Mouse (Mus musculus) thymus, postnatal 14 days (tissue): ENCODE data around the gene Gal3st1.
"Not testable (repeated sequence)": the region's sequence is repeated elsewhere in the genome, so short reads cannot be mapped to it uniquely, and the experiment has no call there.

Experiments used
- DNase-seq: peaks from one replicate; pipeline ENCODE4 v3.0.0; 2021

Gal3st1 gene

DNA sequence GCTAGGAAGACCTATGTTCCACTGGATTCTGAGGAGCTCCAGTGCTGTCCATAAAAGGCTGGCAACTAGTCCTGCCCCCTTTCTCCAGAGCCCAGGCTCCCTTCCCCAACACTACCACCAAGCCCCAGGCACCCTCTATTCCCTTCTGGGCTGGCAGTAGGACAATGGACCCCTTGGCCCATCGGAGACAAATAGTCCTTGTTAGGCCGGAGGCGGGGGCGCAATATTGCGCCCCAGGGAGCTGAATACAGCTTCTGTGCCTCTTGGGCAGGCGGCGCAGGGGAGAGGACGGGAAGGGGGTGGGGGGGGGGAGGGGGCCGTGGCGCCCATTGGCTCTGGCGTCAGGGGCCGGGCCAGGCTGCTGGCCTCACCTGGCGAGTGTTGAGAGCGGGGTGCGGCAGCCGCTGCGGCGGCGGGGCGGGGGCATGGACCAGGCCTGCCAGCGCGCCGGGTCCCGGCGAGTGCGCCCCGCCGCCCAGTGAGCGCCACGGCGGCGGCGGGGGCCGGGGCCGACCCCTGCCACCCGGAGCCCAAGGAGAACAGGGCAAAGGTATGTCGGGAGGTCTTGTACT lies at the start of gene Gal3st1:
Gal3st1 (plus strand) TSS at position 346 of the 572 bp plus-strand sequence.
- DNase-seq = no peak

GRCm38 (mm10) chr11:3933756-3934285 lies 49.6 kb upstream of the Gal3st1 start:
- no peak for DNase-seq

GRCm38 (mm10) chr11:3935135-3935534 lies 48.3 kb upstream of the Gal3st1 start:
- DNase-seq = no peak

GRCm38 (mm10) chr11:3936318-3936717 lies 47.1 kb upstream of the Gal3st1 start:
- DNase-seq = no peak

- DNase-seq = no peak
These were observed 46.0 kb upstream of the Gal3st1 start for GRCm38 (mm10) chr11:3937321-3937874.

DNA sequence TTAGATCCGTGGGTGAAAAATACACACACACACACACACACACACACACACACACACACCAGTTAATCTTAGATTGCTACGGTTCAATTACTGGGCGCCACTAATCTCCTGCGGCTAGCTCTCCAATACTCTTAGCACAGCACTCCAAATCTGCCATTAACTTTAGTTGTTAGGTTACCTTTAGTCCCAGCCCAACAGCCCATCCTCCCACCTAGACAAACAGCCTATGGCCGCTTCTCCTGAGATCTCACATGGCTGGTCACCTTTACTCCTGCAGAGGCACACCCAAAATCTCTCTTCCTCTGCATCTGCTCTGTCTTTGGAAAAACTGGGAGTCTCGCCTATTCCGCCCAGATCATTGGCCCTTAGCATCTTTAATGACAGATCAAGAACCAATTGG lies 42.1 kb upstream of the Gal3st1 start:
- DNase-seq = no peak

DNA sequence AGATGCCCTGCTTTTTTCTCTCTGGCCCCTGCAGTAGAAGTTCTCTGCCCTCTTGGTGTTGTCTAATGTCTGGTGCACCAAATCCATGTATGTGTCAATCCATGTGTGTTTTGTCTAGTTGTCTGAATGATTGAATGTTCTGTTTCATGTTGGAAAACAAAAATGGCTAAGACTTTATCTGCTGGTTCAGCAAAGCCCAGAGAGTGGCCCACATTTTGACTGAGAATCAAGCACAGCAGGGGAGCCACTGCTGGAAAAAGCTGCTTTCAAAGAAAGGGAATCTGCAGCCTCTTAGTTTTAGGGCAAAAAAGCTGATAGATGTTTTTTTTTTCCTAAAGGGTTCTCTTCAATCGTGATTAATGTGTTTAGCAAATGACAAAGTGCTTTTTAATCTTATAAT lies 37.0 kb upstream of the Gal3st1 start:
- no peak for DNase-seq

- DNase-seq = not testable (repeated sequence)
These were observed 28.6 kb upstream of the Gal3st1 start for GRCm38 (mm10) chr11:3954876-3955275.

DNA sequence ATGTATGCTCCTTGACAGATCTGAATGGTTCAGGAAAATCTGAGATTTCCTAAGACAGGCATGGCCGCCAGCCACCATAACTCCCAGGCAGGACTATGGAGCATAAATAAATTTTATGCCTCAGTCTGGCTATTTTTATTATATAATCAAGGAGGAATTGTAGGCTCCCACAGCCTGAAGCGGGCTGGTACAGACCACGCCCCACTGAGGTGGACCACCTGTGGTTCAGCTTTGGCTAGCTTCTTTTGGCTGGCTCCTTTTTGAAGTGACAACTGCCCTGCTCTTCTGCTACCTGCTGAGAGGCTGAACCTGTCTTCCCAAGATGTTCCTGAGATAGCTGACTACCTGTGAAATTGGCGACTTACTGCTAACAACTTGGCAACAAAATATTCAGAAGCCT lies 28.1 kb upstream of the Gal3st1 start:
- not testable (repeated sequence) for DNase-seq

DNA sequence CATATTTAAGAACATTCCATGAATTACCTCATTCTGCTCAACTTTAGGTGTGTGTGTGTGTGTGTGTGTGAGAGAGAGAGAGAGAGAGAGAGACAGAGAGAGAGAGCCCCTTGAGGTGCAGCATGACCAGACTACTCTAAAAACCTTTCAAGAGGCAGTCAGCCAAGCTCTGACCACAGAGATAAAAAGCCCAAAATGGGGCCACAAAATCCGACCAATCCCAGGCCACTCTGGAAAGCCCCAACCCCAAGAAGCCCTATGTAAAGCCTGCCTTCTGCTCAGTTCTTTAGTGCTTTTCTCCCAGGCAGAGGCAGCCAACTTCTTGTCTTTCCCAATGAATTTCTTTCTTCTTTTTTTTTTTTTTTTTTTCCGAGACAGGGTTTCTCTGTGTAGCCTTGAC lies 22.5 kb upstream of the Gal3st1 start:
- no peak for DNase-seq

DNA sequence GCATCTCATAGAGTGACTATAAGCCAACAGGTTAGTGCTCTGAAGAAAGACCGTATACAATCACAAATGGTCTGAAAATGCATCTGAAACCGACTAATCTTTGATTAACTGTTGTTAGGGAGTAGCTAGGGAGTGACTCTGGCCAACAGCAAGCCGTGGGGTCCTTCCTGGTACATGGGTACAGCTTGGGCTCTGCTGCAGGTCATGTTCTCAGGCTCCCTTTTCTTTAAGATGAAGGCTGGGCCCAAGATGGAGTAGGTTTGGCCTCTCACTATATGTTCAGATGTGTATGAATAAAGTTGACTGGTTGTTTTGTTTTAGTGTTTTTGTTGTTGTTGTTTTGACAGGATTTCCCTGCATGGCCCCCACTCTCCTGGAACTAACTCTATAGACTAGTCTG lies 21.7 kb upstream of the Gal3st1 start:
- no peak for DNase-seq

GRCm38 (mm10) chr11:3963155-3963554 lies 20.3 kb upstream of the Gal3st1 start:
- peak; percentile 18 for DNase-seq

DNA sequence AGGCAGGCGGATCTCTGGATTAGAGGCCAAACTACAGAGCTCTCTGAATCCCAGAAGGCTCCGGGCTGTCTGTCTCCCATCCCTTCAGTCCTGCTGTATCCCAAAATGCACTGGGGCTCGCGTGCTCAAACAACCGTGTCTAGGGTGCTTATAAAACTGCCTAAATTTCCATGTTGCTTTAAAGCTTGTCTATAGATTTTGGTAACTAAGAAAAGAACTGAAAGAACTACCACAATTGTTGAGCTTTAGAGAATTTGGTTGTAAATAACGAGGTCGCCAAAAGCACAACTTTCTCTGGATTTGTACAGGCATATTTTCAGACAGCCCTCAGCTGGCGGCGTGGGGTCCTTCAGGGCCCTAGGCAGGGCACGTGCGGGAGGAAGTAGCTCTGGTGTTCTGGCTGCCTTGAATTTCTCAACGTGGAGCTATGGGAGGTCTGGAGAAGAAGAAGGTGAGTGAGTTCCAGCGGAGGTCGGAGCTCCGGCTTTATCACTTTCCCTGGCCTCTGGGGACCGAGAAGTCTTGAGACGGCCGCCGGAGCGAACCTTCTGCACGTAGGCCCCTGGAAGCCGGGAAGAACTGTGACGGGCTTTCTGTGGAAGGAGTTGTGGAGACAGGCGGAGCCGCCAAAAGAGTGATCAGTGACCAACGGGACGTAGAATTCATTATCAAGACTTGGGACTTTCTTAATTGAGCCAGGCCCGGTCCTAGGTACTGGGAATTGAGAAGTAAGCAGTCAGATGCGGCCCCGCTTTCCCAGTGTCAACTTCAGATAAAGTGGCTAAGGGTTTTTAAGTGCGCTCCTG lies 19.6 kb upstream of the Gal3st1 start, which contains the start of gene Pes1:
Pes1 (plus strand) TSS at position 366 of the 806 bp plus-strand sequence.
- peak; percentile 81 for DNase-seq

- no peak for DNase-seq
These were observed 18.8 kb upstream of the Gal3st1 start for GRCm38 (mm10) chr11:3964416-3965172.

GRCm38 (mm10) chr11:3969837-3970236 lies 13.6 kb upstream of the Gal3st1 start:
- DNase-seq = no peak

- no peak for DNase-seq
These were observed 13.1 kb upstream of the Gal3st1 start for GRCm38 (mm10) chr11:3970361-3970760.

GRCm38 (mm10) chr11:3973081-3973480 lies 10.4 kb upstream of the Gal3st1 start:
- DNase-seq = no peak

- DNase-seq = no peak
These were observed 9.1 kb upstream of the Gal3st1 start for GRCm38 (mm10) chr11:3974311-3974710.

- no peak for DNase-seq
These were observed 6.8 kb upstream of the Gal3st1 start, which contains the start of gene 4930556J24Rik for GRCm38 (mm10) chr11:3976678-3977077. TSS of gene 4930556J24Rik (minus strand) at chr11:3976778.

GRCm38 (mm10) chr11:3978421-3978820 lies 5.0 kb upstream of the Gal3st1 start:
- no peak for DNase-seq

- no peak for DNase-seq
These were observed 1.9 kb upstream of the Gal3st1 start for GRCm38 (mm10) chr11:3981536-3981935.

DNA sequence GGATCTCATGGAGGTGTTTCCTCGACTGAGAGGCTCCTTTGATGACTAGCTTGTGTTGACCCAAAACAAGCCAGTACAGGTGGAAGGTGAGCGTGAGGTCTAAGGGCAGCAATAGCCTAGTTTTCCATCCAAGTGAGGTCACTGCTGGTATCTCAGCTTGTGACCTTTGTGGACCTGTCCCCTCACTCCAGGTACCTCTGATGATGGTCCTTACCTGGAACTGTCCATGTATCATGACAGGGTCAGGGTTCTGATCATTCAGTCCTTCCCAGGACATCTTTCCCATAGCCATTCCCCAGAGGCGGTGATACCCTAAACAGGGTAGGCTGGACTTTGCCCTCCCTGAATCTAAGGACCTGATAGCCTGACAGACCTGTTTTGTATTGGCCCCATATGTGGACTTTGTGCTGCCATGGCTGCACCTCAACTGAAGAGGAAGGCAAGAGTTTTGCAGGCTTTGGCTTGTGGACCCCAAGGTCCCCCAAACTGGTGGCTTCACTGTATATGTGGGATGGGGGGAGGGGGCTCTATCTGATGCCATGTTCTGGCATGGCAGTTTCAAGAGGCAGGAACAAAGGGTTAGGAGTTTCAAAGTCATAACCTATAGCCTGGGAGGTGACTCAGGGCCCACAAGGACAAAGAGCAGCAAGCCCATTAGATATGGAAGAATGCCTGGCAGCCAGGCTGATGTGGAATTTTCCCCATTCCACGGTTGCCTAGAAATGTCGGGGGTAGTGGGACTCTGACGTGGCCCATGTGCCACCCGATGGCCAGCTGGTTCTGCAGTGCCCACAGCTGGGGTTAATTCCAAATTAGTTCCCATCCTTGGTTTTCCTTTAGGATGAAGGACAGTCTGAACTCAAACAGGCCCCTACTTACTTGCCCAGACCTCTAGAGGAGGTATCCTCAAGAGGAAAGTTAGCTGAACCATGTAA lies 894 bp upstream of the Gal3st1 start:
- no peak for DNase-seq
